Mouse (Mus musculus): ENCODE measurements at regions not wholly inside any gene's neighbourhood (a gene's known extent, or its start where the extent isn't known, plus 50 kb on each side); places are given as distances from the start of the nearest gene placed in this dataset.

DNA sequence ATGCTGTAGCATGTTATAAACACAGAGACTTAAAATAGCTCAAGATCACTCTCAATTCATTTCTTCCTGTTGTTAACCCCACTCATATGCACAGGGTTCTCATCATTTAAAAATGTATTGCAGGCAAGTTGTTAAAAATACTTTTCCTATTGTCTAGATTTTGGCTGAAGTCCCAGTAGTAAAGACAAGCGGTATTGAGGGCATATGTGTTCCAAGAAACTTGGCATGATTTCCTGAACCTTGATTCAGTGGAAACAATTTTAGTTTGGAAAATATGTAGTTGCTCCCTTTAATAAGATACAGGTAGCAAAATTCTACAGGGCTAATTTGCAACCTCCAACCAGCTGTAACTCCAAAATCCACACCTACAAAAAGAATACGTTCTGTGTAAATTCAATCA is 315.5 kb downstream of the 1700009N14Rik start:
- TF ChIP-seq CTCF (IDR thresholded peaks at IDR 0.05; ENCODE audit: low read depth) (no peak), EP300 (IDR thresholded peaks at IDR 0.05; ENCODE audit: low read depth) (no peak)
